Mouse (Mus musculus) stomach, embryonic 15.5 days (tissue): ENCODE data around the gene Lca5l. TPM values are rescaled to one million over a fixed set of nuclear protein-coding genes. Genes with fewer than 3 reads are reported as not detected.
A peak's percentile ranks its signal among the peaks of the same experiment; 100 is the strongest.

ENCODE experiments used
- ATAC-seq: fragments of 200-750 bp; cut with Nextera tagmentation; 2 replicates; pipeline ENCODE4 v1.8.0; 2017; ENCODE audit warnings: low read depth, moderate number of reproducible peaks, moderate TSS enrichment; ENCODE audit not compliant: insufficient read depth, low FRiP score
- H3K27ac ChIP-seq: fragments of 300-500 bp; sonication (generic); 2 replicates; pipeline ENCODE4 v1.5.1; 2015; ENCODE audit warnings: mild to moderate bottlenecking, inconsistent platforms
- H3K27me3 ChIP-seq: fragments of 300-500 bp; sonication (generic); replicated peaks from 2 replicates; pipeline ENCODE4 v1.6.1; 2015; ENCODE audit warnings: inconsistent platforms
- H3K36me3 ChIP-seq: fragments of 300-500 bp; sonication (generic); 2 replicates; pipeline ENCODE4 v1.6.1; 2015; ENCODE audit warnings: inconsistent platforms
- H3K4me1 ChIP-seq: fragments of 300-500 bp; sonication (generic); 2 replicates; pipeline ENCODE4 v1.6.1; 2015; ENCODE audit warnings: inconsistent platforms
- H3K4me2 ChIP-seq: fragments of 300-500 bp; sonication (generic); 2 replicates; pipeline ENCODE4 v1.6.1; 2015; ENCODE audit warnings: mild to moderate bottlenecking, inconsistent platforms
- H3K4me3 ChIP-seq: fragments of 300-500 bp; sonication (generic); replicated peaks from 2 replicates; pipeline ENCODE4 v1.5.1; 2015; ENCODE audit warnings: inconsistent platforms
- H3K9ac ChIP-seq: fragments of 300-500 bp; sonication (generic); 2 replicates; pipeline ENCODE4 v1.6.1; 2015; ENCODE audit warnings: inconsistent platforms
- H3K9me3 ChIP-seq: fragments of 300-500 bp; sonication (generic); 2 replicates; pipeline ENCODE4 v1.6.1; 2016; ENCODE audit warnings: inconsistent platforms
- WGBS: fragments of 180-500 bp; shearing (Covaris S2); methylation state at CpG from one replicate; pipeline ENCODE4 v1.1.7; 2015; 5-methylcytosine and 5-hydroxymethylcytosine counted together
- polyA plus RNA-seq: library from polyadenylated mRNA; unstranded; fragments of >200 nt; fragmentation: Nextera tagmentation; extraction: Ambion mirVana; gene quantifications from 2 replicates; pipeline ENCODE4 v1.2.1, GENCODE M21; 2015

Gene Lca5l
- polyA plus RNA-seq, 1 experiment from 2014 or later = 1.5 TPM

DNA sequence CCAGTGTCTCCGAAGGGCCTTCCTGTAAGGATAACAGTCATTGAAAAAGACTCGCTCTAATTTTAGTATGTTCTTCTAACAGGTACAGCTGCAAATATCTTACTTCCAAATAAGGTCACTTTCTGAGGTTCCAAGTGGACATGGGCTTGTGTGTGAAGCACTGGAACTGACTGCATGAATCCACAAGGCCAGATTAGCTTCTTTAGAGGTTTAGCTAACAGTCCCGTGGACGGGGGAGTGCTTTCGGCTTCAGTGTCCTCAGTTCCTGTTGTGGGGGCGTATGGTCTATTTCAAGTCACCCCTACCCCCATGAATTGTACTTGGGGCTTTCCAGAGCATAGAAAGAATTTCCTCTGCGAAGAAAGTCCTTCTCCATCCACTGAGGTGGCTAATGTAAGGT is 18.8 kb upstream of the Lca5l start:
- Histone ChIP-seq H3K27me3 (0 out of 2 replicates have a peak, but pooled peaks cover 5% of the 10 kb centered on the region), H3K9ac (no peak overlapping the region), H3K4me2 (no peak overlapping the region), H3K9me3 (no peaks in the 10 kb centered on the region), H3K36me3 (no peaks in the 10 kb centered on the region), H3K4me3 (no peak overlapping the region), H3K27ac (peak overlapping the region; percentile 61; the same call in 1 of the 2 replicates), H3K4me1 (peaks cover 8% of the 10 kb centered on the region)
- WGBS = 71% methylated on average over 7 of the region's 7 CpGs
- no peak for ATAC-seq

DNA sequence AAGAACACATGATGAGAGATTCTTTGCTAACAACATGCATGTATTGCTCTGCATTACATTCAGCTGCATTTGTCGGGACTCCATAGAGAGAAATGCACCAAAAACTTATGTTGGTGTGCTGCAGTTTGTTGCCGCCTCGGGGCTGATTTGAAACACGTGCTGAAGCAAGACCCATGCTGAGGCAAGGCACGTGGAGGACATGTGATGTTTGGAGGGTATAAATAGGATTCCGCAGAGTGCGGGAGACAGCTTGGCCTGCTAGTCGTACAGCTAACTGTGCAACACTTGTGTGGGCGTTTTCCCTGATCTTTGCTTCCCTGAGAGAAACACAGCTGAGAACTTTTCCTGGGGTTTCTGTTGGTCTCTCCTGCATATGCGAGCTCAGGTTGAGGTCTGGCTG is 17.7 kb upstream of the Lca5l start:
- ATAC-seq = no peak
- Histone ChIP-seq H3K9me3 (no peaks in the 10 kb centered on the region), H3K9ac (no peak overlapping the region), H3K4me2 (no peak overlapping the region), H3K36me3 (no peaks in the 10 kb centered on the region), H3K27ac (no peak overlapping the region), H3K27me3 (0 out of 2 replicates have a peak, but pooled peaks cover 5% of the 10 kb centered on the region), H3K4me1 (peaks cover 8% of the 10 kb centered on the region), H3K4me3 (no peak overlapping the region)
- WGBS = 87% methylated on average over 10 of the region's 10 CpGs

DNA sequence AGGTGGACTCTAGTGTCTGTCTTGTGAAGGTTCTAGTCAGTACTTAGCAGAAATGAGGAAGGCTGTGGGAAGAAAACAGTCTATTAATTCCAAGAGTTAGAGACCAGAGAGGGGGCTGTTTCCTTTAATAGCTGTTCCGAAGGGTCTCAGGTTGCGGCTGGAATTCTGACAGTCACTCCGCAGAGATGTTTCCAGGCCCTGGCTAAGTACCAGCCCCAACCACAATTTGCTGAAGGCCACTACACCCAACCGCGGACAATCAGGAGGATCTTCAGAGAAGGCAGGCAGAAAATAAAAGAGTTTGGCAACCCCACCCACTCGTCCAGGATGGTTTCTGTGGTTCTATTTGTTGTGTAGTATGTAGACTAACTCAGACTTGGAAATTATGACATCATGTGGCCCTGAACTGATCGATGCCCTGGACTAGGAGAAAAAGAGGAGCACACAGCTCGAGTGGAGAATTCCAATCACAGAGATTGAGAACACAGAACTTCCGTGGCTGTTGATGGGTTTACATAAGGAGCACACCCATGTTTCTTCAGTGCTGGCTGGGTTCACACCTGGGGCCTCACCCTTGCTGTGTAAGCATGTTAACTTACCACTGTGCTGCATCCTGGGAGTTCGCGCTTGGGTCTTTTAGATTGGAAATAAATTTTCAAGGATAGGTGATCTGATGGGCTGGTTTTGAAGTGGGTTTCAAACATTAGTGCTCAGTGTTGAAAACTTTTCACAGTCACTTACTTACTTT is 9.6 kb upstream of the Lca5l start:
- Histone ChIP-seq H3K27me3 (0 out of 2 replicates have a peak, but pooled peaks cover 5% of the 10 kb centered on the region), H3K27ac (peak overlapping the region; percentile 67; the same call in 1 of the 2 replicates), H3K36me3 (no peaks in the 10 kb centered on the region), H3K4me2 (no peak overlapping the region; the same call in 1 of the 2 replicates), H3K9ac (no peak overlapping the region), H3K4me1 (peaks cover 10% of the 10 kb centered on the region; the same call in 1 of the 2 replicates), H3K4me3 (no peak overlapping the region), H3K9me3 (no peaks in the 10 kb centered on the region)
- ATAC-seq = no peak
- 57% methylated on average over 11 of the region's 11 CpGs for WGBS

DNA sequence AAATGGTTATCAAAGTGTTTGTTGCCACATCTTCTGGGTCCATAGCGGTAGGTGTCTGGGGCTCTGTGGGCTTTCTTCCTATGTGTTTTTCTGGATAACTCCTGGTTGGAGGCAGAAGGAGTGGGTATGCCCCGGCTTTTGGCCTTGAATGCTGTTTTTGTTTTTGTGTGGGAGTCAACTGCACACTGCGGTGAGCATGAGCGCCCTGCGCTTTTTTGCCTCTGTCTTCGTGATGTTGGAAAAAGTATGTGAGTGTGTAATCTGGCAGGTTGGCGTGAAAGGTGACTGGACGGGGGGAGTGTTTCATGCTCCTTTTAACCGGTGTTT is 8.6 kb upstream of the Lca5l start:
- H3K9me3 ChIP-seq = no peaks in the 10 kb centered on the region
- WGBS = 38% methylated on average over 9 of the region's 9 CpGs
- H3K4me2 ChIP-seq = peak overlapping the region; percentile 68
- H3K27me3 ChIP-seq = no peaks in the 10 kb centered on the region
- H3K9ac ChIP-seq = no peak overlapping the region
- H3K4me1 ChIP-seq = peaks cover 10% of the 10 kb centered on the region; the same call in 1 of the 2 replicates
- no peaks in the 10 kb centered on the region for H3K36me3 ChIP-seq
- peak overlapping the region; percentile 32 for H3K4me3 ChIP-seq
- no peak for ATAC-seq
- peak overlapping the region; percentile 67 for H3K27ac ChIP-seq

DNA sequence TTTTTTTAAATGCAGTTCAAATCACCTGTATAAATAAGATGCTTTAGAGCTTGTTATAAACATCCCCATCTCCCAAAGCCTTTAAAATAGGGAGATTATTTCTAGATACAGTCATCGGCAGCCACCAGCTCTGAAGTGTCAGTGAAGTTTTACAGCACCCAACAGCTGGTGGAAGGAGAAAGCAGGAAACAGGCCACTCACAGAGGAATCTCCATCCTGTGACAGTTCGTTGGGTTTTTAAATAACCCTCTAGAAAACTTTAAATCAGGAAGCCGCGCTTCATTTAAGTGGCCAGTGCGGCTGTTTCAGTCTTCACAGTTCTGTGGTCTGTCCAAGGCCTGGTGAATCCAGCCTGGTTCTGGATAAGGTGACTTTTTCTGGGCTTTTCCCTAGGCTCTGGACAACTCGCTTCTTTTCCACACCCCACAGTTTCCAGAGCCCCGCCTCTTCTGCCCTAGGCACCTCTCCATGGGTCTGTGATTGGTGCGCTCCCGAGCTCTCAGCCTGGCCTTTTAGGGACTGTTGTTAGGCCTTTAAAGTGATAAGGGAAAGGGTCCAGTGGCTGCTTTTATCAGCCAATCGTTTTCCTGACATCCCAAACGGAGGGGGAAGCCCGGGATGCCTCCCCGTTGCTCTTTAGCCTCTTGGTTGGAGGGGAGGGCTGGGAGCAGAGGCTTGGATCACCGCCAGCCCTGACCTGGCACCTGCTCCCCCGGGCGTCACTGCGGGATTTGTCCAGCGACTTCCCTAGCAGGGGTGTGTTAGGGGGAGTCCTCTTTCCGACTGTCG is 8.0 kb upstream of the Lca5l start, which contains the start of gene Sh3bgr:
Gene Sh3bgr, plus strand, starts transcription at position 538 of the 789 bp plus-strand sequence.
- peak; percentile 87 for ATAC-seq
- no peaks in the 10 kb centered on the region for H3K27me3 ChIP-seq
- H3K4me3 ChIP-seq = peak within 1 kb of the TSS; percentile 32
- peak within 1 kb of the TSS; percentile 68 for H3K4me2 ChIP-seq
- H3K9me3 ChIP-seq = no peaks in the 10 kb centered on the region
- H3K9ac ChIP-seq = no peak within 1 kb of the TSS
- H3K36me3 ChIP-seq = no peaks in the 10 kb centered on the region
- H3K27ac ChIP-seq = peak within 1 kb of the TSS; percentile 67
- WGBS = 6% methylated on average over 20 of the region's 20 CpGs
- H3K4me1 ChIP-seq = peaks cover 10% of the 10 kb centered on the region; the same call in 1 of the 2 replicates

DNA sequence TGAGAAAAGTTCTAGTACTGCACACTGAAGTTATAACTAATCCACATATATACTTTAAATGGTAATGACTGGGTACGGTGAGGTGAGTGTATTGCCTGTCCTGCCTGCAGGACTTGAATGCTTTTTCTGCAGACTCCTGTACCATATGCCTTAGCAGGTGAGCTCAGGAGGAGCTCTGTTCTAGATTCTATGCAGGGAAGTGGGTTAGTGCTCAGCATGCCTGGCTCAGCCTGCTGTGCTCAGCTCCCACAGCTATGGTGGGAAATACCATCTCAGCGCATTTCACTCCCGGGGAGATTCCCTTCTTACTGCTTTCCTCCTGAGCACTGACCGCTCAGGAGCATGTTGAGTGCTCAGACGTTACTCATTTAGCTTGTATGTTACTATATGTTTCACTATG is 4.5 kb downstream of the Lca5l start:
- no peaks in the 10 kb centered on the region for H3K9me3 ChIP-seq
- 82% methylated on average over 5 of the region's 5 CpGs for WGBS
- no peak overlapping the region for H3K27ac ChIP-seq
- no peaks in the 10 kb centered on the region for H3K36me3 ChIP-seq
- H3K4me3 ChIP-seq = no peak overlapping the region
- no peak for ATAC-seq
- H3K9ac ChIP-seq = no peak overlapping the region
- no peaks in the 10 kb centered on the region for H3K4me1 ChIP-seq
- no peaks in the 10 kb centered on the region for H3K27me3 ChIP-seq
- H3K4me2 ChIP-seq = no peak overlapping the region

DNA sequence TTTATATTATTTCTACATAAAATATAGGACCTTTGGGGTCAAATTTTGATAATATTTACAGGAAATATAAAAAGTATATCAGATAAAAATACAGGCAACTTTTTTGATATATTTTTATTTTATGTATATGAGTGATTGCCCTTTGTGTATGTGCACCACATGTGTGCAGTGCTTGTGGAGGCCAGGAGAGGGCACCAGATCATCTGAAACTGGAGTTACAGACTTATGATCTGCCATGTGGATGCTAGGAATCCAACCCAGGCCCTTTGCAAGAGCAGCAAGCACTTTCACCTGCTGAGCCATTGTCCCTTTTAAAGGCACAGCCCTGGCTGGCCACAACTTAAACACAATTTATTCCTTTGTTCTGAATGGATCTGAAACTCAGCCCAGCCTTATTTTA is 12.9 kb downstream of the Lca5l start:
- no peak for ATAC-seq
- Histone ChIP-seq H3K9me3 (no peaks in the 10 kb centered on the region), H3K27ac (no peak overlapping the region), H3K36me3 (no peaks in the 10 kb centered on the region), H3K4me1 (no peaks in the 10 kb centered on the region), H3K4me3 (no peak overlapping the region), H3K4me2 (no peak overlapping the region), H3K9ac (no peak overlapping the region), H3K27me3 (no peaks in the 10 kb centered on the region)

DNA sequence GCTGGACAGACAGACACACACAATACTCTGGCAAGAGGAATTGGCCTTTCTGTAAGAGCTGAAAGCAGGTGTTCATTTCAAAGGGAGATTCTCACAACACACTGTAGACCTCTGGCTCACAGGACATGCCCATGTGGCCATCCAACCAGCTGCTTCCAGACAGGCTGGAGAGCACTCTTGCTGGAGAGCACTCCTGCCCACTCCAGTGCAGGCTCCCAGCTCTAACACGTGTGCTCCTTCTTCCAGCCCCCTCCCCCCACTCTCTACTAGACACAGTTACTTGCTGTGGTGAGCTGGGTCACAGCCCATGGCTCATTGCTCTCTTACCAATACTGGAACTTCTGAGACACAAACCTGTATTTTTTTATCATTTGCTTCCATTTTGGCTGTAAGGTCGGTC is 16.7 kb downstream of the Lca5l start:
- WGBS = 47% methylated on average over 2 of the region's 2 CpGs
- Histone ChIP-seq H3K4me2 (no peak overlapping the region), H3K4me1 (no peaks in the 10 kb centered on the region), H3K36me3 (no peaks in the 10 kb centered on the region), H3K4me3 (no peak overlapping the region), H3K27me3 (no peaks in the 10 kb centered on the region), H3K9ac (no peak overlapping the region), H3K9me3 (no peaks in the 10 kb centered on the region), H3K27ac (no peak overlapping the region)
- no peak for ATAC-seq

DNA sequence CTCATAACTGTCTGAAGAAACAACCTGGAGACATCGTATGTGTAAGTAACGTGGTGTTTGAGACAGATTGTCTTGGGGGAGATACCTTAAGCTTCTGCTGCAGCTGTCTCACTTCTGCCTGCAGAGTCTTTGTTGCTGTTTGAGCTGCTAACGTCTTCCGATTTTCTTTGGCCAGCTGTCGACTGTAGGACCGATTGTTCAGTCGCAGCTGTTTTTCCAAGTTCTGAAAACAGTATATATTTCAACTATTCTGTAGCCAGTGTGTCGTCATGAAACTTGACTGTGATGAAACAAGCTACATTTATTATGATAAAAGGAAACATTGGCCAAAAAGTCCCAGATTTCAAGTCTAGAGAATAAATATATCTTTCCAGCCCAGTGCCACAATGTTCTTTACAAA is 18.4 kb downstream of the Lca5l start:
- no peaks in the 10 kb centered on the region for H3K36me3 ChIP-seq
- ATAC-seq = no peak
- no peaks in the 10 kb centered on the region for H3K4me1 ChIP-seq
- H3K27ac ChIP-seq = no peak overlapping the region
- H3K27me3 ChIP-seq = no peaks in the 10 kb centered on the region
- no peak overlapping the region for H3K9ac ChIP-seq
- H3K4me2 ChIP-seq = no peak overlapping the region
- H3K9me3 ChIP-seq = no peaks in the 10 kb centered on the region
- H3K4me3 ChIP-seq = no peak overlapping the region
- WGBS = 43% methylated on average over 8 of the region's 8 CpGs

DNA sequence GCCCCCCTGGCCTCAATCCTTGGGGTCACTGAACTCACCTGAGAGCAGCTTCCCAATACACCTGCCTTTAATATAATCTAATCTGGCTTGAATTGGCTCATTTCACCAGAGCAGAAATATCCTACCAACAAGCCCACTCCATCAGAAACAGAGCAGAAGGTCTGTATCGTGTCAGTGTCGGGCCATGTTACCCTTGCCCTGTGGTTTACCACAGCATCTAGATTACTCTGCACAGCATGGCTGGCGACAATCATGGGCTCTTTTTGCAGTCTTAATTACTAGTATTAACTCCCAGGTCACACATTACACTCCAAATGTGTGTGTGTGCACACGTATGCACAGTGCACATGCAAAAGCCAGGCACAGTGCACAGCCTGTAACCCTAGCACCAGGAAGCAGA is 23.2 kb downstream of the Lca5l start:
- no peak for ATAC-seq
- H3K9me3 ChIP-seq = no peaks in the 10 kb centered on the region
- H3K4me1 ChIP-seq = no peaks in the 10 kb centered on the region
- no peak overlapping the region for H3K27ac ChIP-seq
- 87% methylated on average over 4 of the region's 4 CpGs for WGBS
- H3K9ac ChIP-seq = no peak overlapping the region
- no peak overlapping the region for H3K4me2 ChIP-seq
- H3K4me3 ChIP-seq = no peak overlapping the region
- H3K27me3 ChIP-seq = no peaks in the 10 kb centered on the region
- no peaks in the 10 kb centered on the region for H3K36me3 ChIP-seq

DNA sequence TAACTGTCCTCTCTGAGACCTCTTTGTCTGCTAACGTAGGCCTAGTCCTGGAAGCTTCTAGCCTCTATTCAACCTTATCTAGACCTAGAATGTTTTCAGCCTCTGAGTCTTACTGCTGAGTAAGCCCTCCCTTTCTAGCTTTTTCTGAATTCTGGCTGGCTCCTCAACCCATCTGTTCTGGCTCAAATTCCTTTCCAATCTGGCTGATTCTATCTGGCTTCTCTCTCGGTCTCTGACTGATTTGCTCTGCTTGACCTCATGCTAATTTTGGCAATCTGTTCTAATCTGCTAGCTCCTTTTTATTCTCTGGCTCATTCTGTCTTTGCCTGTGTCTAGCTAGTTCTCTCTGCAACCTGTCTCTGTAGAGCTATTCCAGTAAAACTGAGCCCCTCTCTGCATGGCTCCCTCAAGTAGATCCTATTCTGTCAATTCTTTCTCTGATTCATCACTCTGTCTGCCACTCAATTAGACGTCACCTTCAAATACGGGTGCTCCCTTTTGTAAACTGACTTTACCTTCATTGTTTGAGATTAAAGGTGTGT is 26.3 kb downstream of the Lca5l start:
- no peak for ATAC-seq

DNA sequence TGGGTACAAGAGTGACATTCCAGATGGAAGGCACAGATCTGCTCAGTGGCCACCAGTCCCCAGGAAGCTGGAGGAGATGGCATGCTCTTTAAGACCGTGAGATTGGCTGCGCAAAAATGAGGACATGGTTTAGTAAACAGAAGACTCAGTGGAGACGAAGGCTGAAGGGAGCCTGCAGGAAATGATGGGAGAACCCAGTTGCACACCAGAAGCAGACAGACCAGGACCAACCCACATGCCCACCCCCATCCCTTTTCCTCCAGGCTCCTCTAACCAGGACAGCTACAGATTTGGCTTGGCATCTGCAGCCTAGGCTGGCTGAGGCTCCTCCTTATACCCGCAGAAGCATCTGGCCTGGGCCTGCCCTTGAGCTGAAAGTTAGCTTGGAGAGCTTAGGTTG is 30.7 kb downstream of the Lca5l start:
- Histone ChIP-seq H3K4me3 (no peak overlapping the region), H3K4me2 (no peak overlapping the region), H3K27me3 (no peaks in the 10 kb centered on the region), H3K36me3 (no peaks in the 10 kb centered on the region), H3K9ac (no peak overlapping the region), H3K4me1 (0 out of 2 replicates have a peak, but pooled peaks cover 5% of the 10 kb centered on the region), H3K27ac (no peak overlapping the region), H3K9me3 (no peaks in the 10 kb centered on the region)
- ATAC-seq = no peak
- 76% methylated on average over 4 of the region's 4 CpGs for WGBS

More for the DNA sequence above, 26.3 kb downstream of the Lca5l start:
- H3K4me1 ChIP-seq = no peaks in the 10 kb centered on the region
- no peak overlapping the region for H3K4me3 ChIP-seq
- H3K4me2 ChIP-seq = no peak overlapping the region
- no peak overlapping the region for H3K27ac ChIP-seq
- H3K36me3 ChIP-seq = no peaks in the 10 kb centered on the region
- no peaks in the 10 kb centered on the region for H3K27me3 ChIP-seq
- no peaks in the 10 kb centered on the region for H3K9me3 ChIP-seq
- no peak overlapping the region for H3K9ac ChIP-seq
- WGBS = 56% methylated on average over 4 of the region's 4 CpGs
